ENCODE assay signal across 11 mouse cellular contexts in the genomic region with DNA sequence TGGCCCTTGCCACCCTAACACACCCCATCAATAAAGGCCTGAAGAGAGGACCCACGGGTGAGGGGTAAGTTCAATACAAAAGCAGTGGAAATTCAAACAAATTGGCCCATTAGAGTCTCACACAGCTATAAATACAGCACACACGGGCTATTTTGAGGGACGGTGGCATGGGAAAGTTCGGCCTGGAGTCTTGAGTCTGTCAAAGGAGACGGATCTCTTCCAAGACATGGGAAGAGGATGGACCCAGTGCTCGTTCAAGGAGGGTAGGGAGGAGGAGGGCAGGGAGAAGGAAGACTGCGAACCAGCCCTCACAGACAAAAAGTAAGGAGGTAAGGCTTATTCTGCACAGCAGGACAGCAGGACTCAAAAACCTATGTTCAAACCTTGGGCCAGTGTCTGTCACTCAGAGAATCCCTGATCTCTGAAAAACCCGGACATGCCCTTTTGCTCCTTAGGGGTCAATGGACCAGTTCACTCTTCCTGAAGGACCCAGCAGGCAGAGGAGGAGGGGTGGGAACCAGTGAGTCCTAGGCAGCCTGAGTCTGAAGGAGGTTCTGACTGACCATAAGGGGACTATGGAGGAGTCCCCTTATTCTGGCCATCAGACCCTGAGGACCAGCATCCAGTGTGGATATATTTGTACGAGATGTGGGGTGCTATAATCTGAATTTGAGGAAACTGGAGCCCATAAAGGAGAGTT.
DNase-seq lines count a peak whose midpoint lies in the region; ATAC-seq lines count a peak whose summit lies in the region.
"Had no signal": no experiment of that assay in that cellular context is flagged by ENCODE, and none has a peak within 500 bp of the region (broad histone marks: within the 10 kb centered on the region; RNA-seq: fewer than 3 reads in every experiment).

No protein-coding gene starts in this region.

- no peak overlapping the region for H3K4me2 ChIP-seq in forebrain, embryonic 11.5 days (ENCODE audit: low read depth, low read length, severe bottlenecking)
- H3K4me2 ChIP-seq in forebrain, embryonic 16.5 days (ENCODE audit: low read length): no peak overlapping the region
- no peak overlapping the region for H3K4me2 ChIP-seq in kidney, embryonic 14.5 days (replicated peaks; ENCODE audit: low read depth, low read length)
- H3K4me2 ChIP-seq: liver, embryonic 11.5 days had no signal

- H3K9me3 ChIP-seq in forebrain, embryonic 11.5 days (ENCODE audit: control insufficient read depth, low read length): no peaks in the 10 kb centered on the region
- H3K9me3 ChIP-seq in forebrain, embryonic 16.5 days (ENCODE audit: control insufficient read depth, low read length): no peaks in the 10 kb centered on the region
- H3K9me3 ChIP-seq in kidney, embryonic 14.5 days (ENCODE audit: control insufficient read depth, low read length): no peaks in the 10 kb centered on the region
- H3K9me3 ChIP-seq in limb, embryonic 10.5 days (replicated peaks): no peaks in the 10 kb centered on the region

- no peak for ATAC-seq in forebrain, embryonic 11.5 days (replicated peaks; ENCODE audit: low FRiP score)
- no peak for ATAC-seq in forebrain, embryonic 16.5 days
- no peak for ATAC-seq in kidney, embryonic 14.5 days (ENCODE audit: low FRiP score, low TSS enrichment)
- ATAC-seq in activated CD4-positive, CD25-positive, alpha-beta regulatory T cell, adult 4 months: no peak

- H3K36me3 ChIP-seq in forebrain, embryonic 11.5 days (ENCODE audit: control insufficient read depth, insufficient read depth, low read length): no peaks in the 10 kb centered on the region
- H3K36me3 ChIP-seq in forebrain, embryonic 16.5 days (ENCODE audit: control insufficient read depth, insufficient read depth): no peaks in the 10 kb centered on the region
- no peaks in the 10 kb centered on the region for H3K36me3 ChIP-seq in kidney, embryonic 14.5 days (ENCODE audit: control insufficient read depth, insufficient read depth, low read length)
- H3K36me3 ChIP-seq in limb, embryonic 10.5 days: no peaks in the 10 kb centered on the region

- H3K27ac ChIP-seq in forebrain, embryonic 11.5 days (ENCODE audit: low read depth, low read length): peak overlapping the region; percentile 2; the same call in 1 of the 2 replicates
- H3K27ac ChIP-seq in forebrain, embryonic 16.5 days (ENCODE audit: low read length): no peak overlapping the region
- peak overlapping the region; percentile 49; the same call in 1 of the 2 replicates for H3K27ac ChIP-seq in kidney, embryonic 14.5 days (ENCODE audit: low read depth, low read length)
- H3K27ac ChIP-seq in limb, embryonic 10.5 days: peak overlapping the region; percentile 83

- DNase-seq in forebrain, embryonic 11.5 days (ENCODE audit: low spot score): no peak
- DNase-seq in kidney, adult 9 months: no peak
- peak; percentile 40 for DNase-seq in embryo, embryonic 9.5 days (ENCODE audit: extremely low spot score)
- DNase-seq in limb, embryonic 10.5 days (ENCODE audit: low spot score): peak; percentile 57
- no peak for DNase-seq in ovary, postnatal 14 days (ENCODE audit: low spot score)
- DNase-seq: adrenal gland, adult 2 months; cerebellum, adult 18-20 months had no signal

- H3K4me3 ChIP-seq in forebrain, embryonic 11.5 days (ENCODE audit: low read depth, low read length): no peak overlapping the region
- H3K4me3 ChIP-seq in forebrain, embryonic 16.5 days (replicated peaks; ENCODE audit: low read length): no peak overlapping the region
- no peak overlapping the region for H3K4me3 ChIP-seq in kidney, embryonic 14.5 days (ENCODE audit: low read length)
- H3K4me3 ChIP-seq in limb, embryonic 10.5 days: no peak overlapping the region; the same call in 1 of the 2 replicates

- 50% methylated on average over 9 of the region's 9 CpGs for WGBS in forebrain, embryonic 11.5 days
- 28% methylated on average over 9 of the region's 9 CpGs for WGBS in forebrain, embryonic 16.5 days
- 42% methylated on average over 9 of the region's 9 CpGs for WGBS in kidney, embryonic 14.5 days
- WGBS in limb, embryonic 10.5 days: 40% methylated on average over 9 of the region's 9 CpGs

- H3K27me3 ChIP-seq in forebrain, embryonic 11.5 days (ENCODE audit: control insufficient read depth, insufficient read depth, low read length): no peaks in the 10 kb centered on the region
- no peaks in the 10 kb centered on the region for H3K27me3 ChIP-seq in forebrain, embryonic 16.5 days (replicated peaks; ENCODE audit: control insufficient read depth, insufficient read depth, low read length)
- no peaks in the 10 kb centered on the region for H3K27me3 ChIP-seq in kidney, embryonic 14.5 days (ENCODE audit: control insufficient read depth, insufficient read depth, low read length)
- H3K27me3 ChIP-seq in limb, embryonic 10.5 days (ENCODE audit: low read depth, poor library complexity, severe bottlenecking): no peaks in the 10 kb centered on the region

- no peak overlapping the region for H3K9ac ChIP-seq in forebrain, embryonic 11.5 days (ENCODE audit: low read length)
- H3K9ac ChIP-seq in forebrain, embryonic 16.5 days (replicated peaks; ENCODE audit: low read depth, low read length): no peak overlapping the region
- H3K9ac ChIP-seq in kidney, embryonic 14.5 days (ENCODE audit: low read depth, low read length): no peak overlapping the region

- H3K4me1 ChIP-seq in forebrain, embryonic 11.5 days (replicated peaks; ENCODE audit: control insufficient read depth, insufficient read depth, low read length): no peaks in the 10 kb centered on the region; the same call in 1 of the 2 replicates
- H3K4me1 ChIP-seq in forebrain, embryonic 16.5 days (replicated peaks; ENCODE audit: control insufficient read depth, insufficient read depth, low read length): peaks cover 15% of the 10 kb centered on the region
- H3K4me1 ChIP-seq in kidney, embryonic 14.5 days (ENCODE audit: control insufficient read depth, insufficient read depth, low read length): peaks cover 22% of the 10 kb centered on the region; the same call in 1 of the 2 replicates
- H3K4me1 ChIP-seq in limb, embryonic 10.5 days: peaks cover 43% of the 10 kb centered on the region

Comparison
In these comparisons a context has a peak if more than half of its experiments do, and no peak if none do; other contexts are left out.
1. DNase-seq: peak in embryo, embryonic 9.5 days (single experiment) and limb, embryonic 10.5 days (single experiment); none in forebrain, embryonic 11.5 days (single experiment), kidney, adult 9 months (single experiment) and ovary, postnatal 14 days (single experiment).